Comparison of ENCODE assay signal across 20 mouse cellular contexts in the genomic region with DNA sequence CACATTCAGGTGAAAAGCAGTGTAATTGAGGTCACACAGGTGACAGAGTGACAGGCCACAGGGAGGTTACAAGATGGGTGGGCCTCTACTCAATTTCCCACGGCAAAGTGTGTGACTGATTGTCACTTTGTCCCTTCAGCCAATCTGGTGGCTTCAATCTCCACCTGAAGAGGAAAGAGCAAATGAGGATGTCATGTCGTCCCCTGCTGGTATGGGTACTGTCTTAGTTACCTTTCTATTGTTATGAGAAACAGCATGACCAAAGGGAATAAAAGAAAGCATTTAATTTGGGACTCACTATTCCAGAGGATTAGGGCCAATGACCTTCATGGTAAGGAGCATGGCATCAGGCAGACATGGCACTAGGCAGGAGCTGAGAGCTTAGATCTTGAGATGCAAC. TPM values are rescaled to one million over a fixed set of nuclear protein-coding genes. Genes with fewer than 3 reads are reported as not detected.
DNase-seq lines count a peak whose midpoint lies in the region; TF ChIP-seq lines count a peak whose summit lies in the region.
"Had no signal": no experiment of that assay in that cellular context is flagged by ENCODE, and none has a peak within 500 bp of the region (broad histone marks: within the 10 kb centered on the region; RNA-seq: fewer than 3 reads in every experiment).

No protein-coding gene starts in this region.

- peak; percentile 7; the same call in 1 of the 2 replicates for TF ChIP-seq CTCF in gastrocnemius, adult 2 months (IDR thresholded peaks at IDR 0.05)

- intact Hi-C loops in gastrocnemius, adult 2 months (cut with DNase I): no loop called here

- no peak overlapping the region for H3K27ac ChIP-seq in gastrocnemius, adult 2 months
- H3K27ac ChIP-seq: forebrain, embryonic 15.5 days; hindbrain, embryonic 10.5 days; hindbrain, postnatal 0 days; macrophage; midbrain, embryonic 10.5 days had no signal

- H3K4me3 ChIP-seq in gastrocnemius, adult 2 months: no peak overlapping the region
- H3K4me3 ChIP-seq: forebrain, embryonic 15.5 days; hindbrain, embryonic 10.5 days; midbrain, embryonic 10.5 days had no signal

- DNase-seq in adrenal gland, postnatal 10 days: peak; percentile 16
- DNase-seq in adrenal gland, adult (ENCODE audit: inconsistent age in 2 of 2, low spot score in 1 of 2): no peak
- DNase-seq in gastrocnemius, adult 2 months: no peak
- no peak for DNase-seq in gastrocnemius, adult 18-20 months (ENCODE audit: low spot score)
- peak; percentile 3 for DNase-seq in layer of hippocampus, adult 11-12 months (ENCODE audit: low spot score)
- DNase-seq in layer of hippocampus, adult 9-10 months (ENCODE audit: low spot score): no peak
- peak; percentile 41 for DNase-seq in thymus, postnatal 4 days
- no peak for DNase-seq in thymus, postnatal 36 days
- DNase-seq: gastrocnemius, postnatal 36 days; lung, adult 18-20 months; right cerebral cortex, postnatal 14 days had no signal

RNA-seq across cellular contexts. Expression of gene Bpifa2, which starts 50.6 kb away (rescaled TPM):
- total RNA-seq in adrenal gland, postnatal 10 days (2021): under 1 TPM; 0.70 to 0.75 TPM
- total RNA-seq in gastrocnemius, adult 2 months (2021): not detected
- not detected for total RNA-seq in gastrocnemius, adult 18-20 months (2021)
- total RNA-seq: gastrocnemius, postnatal 36 days; hindbrain, postnatal 0 days; layer of hippocampus, adult 8-10 months; left cerebral cortex, adult 8-10 months; midbrain, postnatal 0 days; neutrophil, adult 5-6 weeks had no signal

Comparison
In these comparisons a context has a peak if more than half of its experiments do, and no peak if none do; other contexts are left out.
1. DNase-seq: peak in adrenal gland, postnatal 10 days (single experiment), layer of hippocampus, adult 11-12 months (single experiment) and thymus, postnatal 4 days (single experiment); none in adrenal gland, adult (0 of 2), gastrocnemius, adult 2 months (single experiment), gastrocnemius, adult 18-20 months (single experiment), layer of hippocampus, adult 9-10 months (single experiment) and thymus, postnatal 36 days (0 of 2).